Mouse (Mus musculus): ENCODE results near the gene Asrgl1. TPM values are rescaled to one million over a fixed set of nuclear protein-coding genes. Genes with fewer than 3 reads are reported as not detected.

Asrgl1 gene
- polyA plus RNA-seq (2014; fragmentation: Illumina TruSeq; extraction: RNeasy Lipid Tissue Mini Kit (QIAGEN cat#74804)) = 16.0 TPM

DNA sequence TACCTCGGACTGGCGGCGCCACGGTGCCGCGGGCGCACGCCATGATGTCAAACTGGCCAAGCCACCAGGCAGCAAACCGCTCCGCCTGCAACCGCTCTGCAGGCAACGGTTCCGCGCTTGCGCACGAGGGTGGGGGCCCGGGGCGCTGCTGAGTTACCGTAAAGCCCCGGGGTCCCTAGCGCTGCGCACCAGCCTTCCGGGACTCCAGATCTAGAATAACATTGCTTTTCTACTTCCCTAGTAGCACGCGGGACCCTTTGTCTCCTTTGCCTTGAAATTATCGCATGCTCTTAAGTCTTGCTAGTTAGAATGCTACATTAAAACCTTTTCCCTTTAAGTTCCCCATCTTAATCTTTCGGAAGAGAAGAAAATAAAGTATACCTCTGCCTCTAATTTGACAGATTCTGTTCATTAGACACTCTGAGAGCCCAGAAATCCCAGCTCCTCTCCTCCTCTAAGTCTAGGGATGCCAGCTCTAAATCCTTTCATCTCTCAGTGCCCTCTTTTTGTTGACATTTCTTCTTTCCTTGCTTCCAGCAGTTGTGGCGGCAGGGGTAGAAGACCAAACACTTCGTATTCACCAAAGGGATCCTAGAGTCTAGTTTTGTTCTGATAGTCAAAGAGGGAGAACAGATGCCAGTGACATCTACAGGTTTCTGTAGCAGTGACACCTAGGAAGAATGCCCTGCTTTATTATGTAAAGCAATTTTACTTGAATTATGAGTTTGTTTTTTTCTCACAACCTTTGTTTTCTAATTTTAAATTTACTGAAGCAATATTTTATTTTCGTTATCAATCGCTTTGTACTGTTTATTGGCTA, at the start of gene Asrgl1:
TSS of gene Asrgl1 (minus strand) at position 125 of the 820 bp plus-strand sequence.

GRCm38 (mm10) chr19:9087821-9088220, 47.6 kb downstream of the Asrgl1 start, which contains the start of gene Scgb1a1:
Scgb1a1 (minus strand) TSS chr19:9087958.

Other genes with a start within 250 kb of the Asrgl1 start
- gene 1810009A15Rik, start 246.8 kb downstream of the Asrgl1 start, polyA plus RNA-seq (2014; fragmentation: Illumina TruSeq; extraction: RNeasy Lipid Tissue Mini Kit (QIAGEN cat#74804)) = 17.4 TPM
- not detected for gene Gm49416, start 246.7 kb downstream of the Asrgl1 start, polyA plus RNA-seq (2014; fragmentation: Illumina TruSeq; extraction: RNeasy Lipid Tissue Mini Kit (QIAGEN cat#74804))
- gene Ints5, start 242.6 kb downstream of the Asrgl1 start, polyA plus RNA-seq (2014; fragmentation: Illumina TruSeq; extraction: RNeasy Lipid Tissue Mini Kit (QIAGEN cat#74804)) = 1.3 TPM
- 88.1 TPM for gene Ganab, start 237.6 kb downstream of the Asrgl1 start, polyA plus RNA-seq (2014; fragmentation: Illumina TruSeq; extraction: RNeasy Lipid Tissue Mini Kit (QIAGEN cat#74804))
- gene B3gat3, start 215.3 kb downstream of the Asrgl1 start, polyA plus RNA-seq (2014; fragmentation: Illumina TruSeq; extraction: RNeasy Lipid Tissue Mini Kit (QIAGEN cat#74804)) = 6.5 TPM
- 0.60 TPM for gene Rom1, start 206.3 kb downstream of the Asrgl1 start, polyA plus RNA-seq (2014; fragmentation: Illumina TruSeq; extraction: RNeasy Lipid Tissue Mini Kit (QIAGEN cat#74804))
- gene Eml3, start 206.1 kb downstream of the Asrgl1 start, polyA plus RNA-seq (2014; fragmentation: Illumina TruSeq; extraction: RNeasy Lipid Tissue Mini Kit (QIAGEN cat#74804)) = 3.0 TPM
- 93.8 TPM for gene Mta2, start 193.8 kb downstream of the Asrgl1 start, polyA plus RNA-seq (2014; fragmentation: Illumina TruSeq; extraction: RNeasy Lipid Tissue Mini Kit (QIAGEN cat#74804))
- gene Tut1, start 181.8 kb downstream of the Asrgl1 start, polyA plus RNA-seq (2014; fragmentation: Illumina TruSeq; extraction: RNeasy Lipid Tissue Mini Kit (QIAGEN cat#74804)) = 2.3 TPM
- gene Eef1g, start 168.6 kb downstream of the Asrgl1 start, polyA plus RNA-seq (2014; fragmentation: Illumina TruSeq; extraction: RNeasy Lipid Tissue Mini Kit (QIAGEN cat#74804)) = 118 TPM
- gene Ahnak, start 146.4 kb downstream of the Asrgl1 start, polyA plus RNA-seq (2014; fragmentation: Illumina TruSeq; extraction: RNeasy Lipid Tissue Mini Kit (QIAGEN cat#74804)) = 70.1 TPM
- gene Scgb1a1, start 47.7 kb downstream of the Asrgl1 start, polyA plus RNA-seq (2014; fragmentation: Illumina TruSeq; extraction: RNeasy Lipid Tissue Mini Kit (QIAGEN cat#74804)) = 1.4 TPM

All from ovary, adult 10 weeks (tissue).